Mouse (Mus musculus): ENCODE measurements around the gene 1700020A23Rik.
A peak's percentile ranks its signal among the peaks of the same experiment; 100 is the strongest.
"Not testable (repeated sequence)": the region's sequence is repeated elsewhere in the genome, so short reads cannot be mapped to it uniquely, and the experiment has no call there.

Gene 1700020A23Rik

GRCm38 (mm10) chr2:130404939-130405338 is at the start of gene 1700020A23Rik, which contains the start of gene Gm28372:
Gene 1700020A23Rik (plus strand): TSS chr2:130405259.
Gene Gm28372 (plus strand): TSS chr2:130405239.
- no peak for DNase-seq (ENCODE audit: low read depth, low spot score)

GRCm38 (mm10) chr2:130357551-130357950 is 47.5 kb upstream of the 1700020A23Rik start:
- DNase-seq (ENCODE audit: low read depth, low spot score) = no peak

GRCm38 (mm10) chr2:130358852-130359251 is 46.2 kb upstream of the 1700020A23Rik start:
- no peak for DNase-seq (ENCODE audit: low read depth, low spot score)

GRCm38 (mm10) chr2:130362511-130363026 is 42.5 kb upstream of the 1700020A23Rik start:
- peak; percentile 22 for DNase-seq (ENCODE audit: low read depth, low spot score)

GRCm38 (mm10) chr2:130365211-130366094 is 39.6 kb upstream of the 1700020A23Rik start:
- no peak for DNase-seq (ENCODE audit: low read depth, low spot score)

GRCm38 (mm10) chr2:130367386-130367785 is 37.7 kb upstream of the 1700020A23Rik start:
- DNase-seq (ENCODE audit: low read depth, low spot score) = no peak

GRCm38 (mm10) chr2:130373026-130373425 is 32.0 kb upstream of the 1700020A23Rik start:
- not testable (repeated sequence) for DNase-seq (ENCODE audit: low read depth, low spot score)

- DNase-seq (ENCODE audit: low read depth, low spot score) = no peak
These were observed 30.1 kb upstream of the 1700020A23Rik start for GRCm38 (mm10) chr2:130374951-130375350.

GRCm38 (mm10) chr2:130383205-130383604 is 21.9 kb upstream of the 1700020A23Rik start:
- DNase-seq (ENCODE audit: low read depth, low spot score) = no peak

GRCm38 (mm10) chr2:130383895-130384294 is 21.2 kb upstream of the 1700020A23Rik start:
- no peak for DNase-seq (ENCODE audit: low read depth, low spot score)

GRCm38 (mm10) chr2:130386212-130386611 is 18.8 kb upstream of the 1700020A23Rik start:
- DNase-seq (ENCODE audit: low read depth, low spot score) = no peak

- DNase-seq (ENCODE audit: low read depth, low spot score) = peak; percentile 22
These were observed 16.3 kb upstream of the 1700020A23Rik start for GRCm38 (mm10) chr2:130388796-130389195.

GRCm38 (mm10) chr2:130390993-130391625 is 13.9 kb upstream of the 1700020A23Rik start:
- no peak for DNase-seq (ENCODE audit: low read depth, low spot score)

- DNase-seq (ENCODE audit: low read depth, low spot score) = no peak
These were observed 12.2 kb upstream of the 1700020A23Rik start for GRCm38 (mm10) chr2:130392836-130393235.

GRCm38 (mm10) chr2:130395696-130396095 is 9.4 kb upstream of the 1700020A23Rik start:
- DNase-seq (ENCODE audit: low read depth, low spot score) = no peak

- DNase-seq (ENCODE audit: low read depth, low spot score) = no peak
These were observed 7.7 kb upstream of the 1700020A23Rik start, which contains the start of gene Cpxm1 for GRCm38 (mm10) chr2:130397186-130397985. Gene Cpxm1 (minus strand): TSS chr2:130397574.

GRCm38 (mm10) chr2:130398091-130398490 is 7.0 kb upstream of the 1700020A23Rik start:
- no peak for DNase-seq (ENCODE audit: low read depth, low spot score)

- no peak for DNase-seq (ENCODE audit: low read depth, low spot score)
These were observed 5.0 kb upstream of the 1700020A23Rik start for GRCm38 (mm10) chr2:130400046-130400445.

- DNase-seq (ENCODE audit: low read depth, low spot score) = no peak
These were observed 3.2 kb upstream of the 1700020A23Rik start for GRCm38 (mm10) chr2:130401891-130402290.

GRCm38 (mm10) chr2:130406178-130406577 is 1.1 kb downstream of the 1700020A23Rik start, which contains the start of gene Tmem239:
Gene Tmem239 (plus strand): TSS chr2:130406478.
- no peak for DNase-seq (ENCODE audit: low read depth, low spot score)

- no peak for DNase-seq (ENCODE audit: low read depth, low spot score)
These were observed 3.1 kb downstream of the 1700020A23Rik start for GRCm38 (mm10) chr2:130408194-130408593.

Measured in CD4-positive, CD25-positive, alpha-beta regulatory T cell, adult 2 months (primary cell).